Mouse (Mus musculus): ENCODE results near the gene Atp13a2.
A peak's percentile ranks its signal among the peaks of the same experiment; 100 is the strongest.

Atp13a2 gene

GRCm38 (mm10) chr4:141033606-141034549 is 47.2 kb downstream of the Atp13a2 start:
- DNase-seq (ENCODE audit: low read depth, low spot score) = no peak

GRCm38 (mm10) chr4:141041117-141041516 is 54.4 kb downstream of the Atp13a2 start:
- no peak for DNase-seq (ENCODE audit: low read depth, low spot score)

GRCm38 (mm10) chr4:141044816-141045215 is 58.1 kb downstream of the Atp13a2 start:
- DNase-seq (ENCODE audit: low read depth, low spot score) = peak; percentile 54

- no peak for DNase-seq (ENCODE audit: low read depth, low spot score)
These were observed 62.3 kb downstream of the Atp13a2 start for GRCm38 (mm10) chr4:141048810-141049475.

GRCm38 (mm10) chr4:141049476-141049835 is 62.8 kb downstream of the Atp13a2 start:
- DNase-seq (ENCODE audit: low read depth, low spot score) = no peak

GRCm38 (mm10) chr4:141052442-141052841 is 65.8 kb downstream of the Atp13a2 start:
- DNase-seq (ENCODE audit: low read depth, low spot score) = no peak

- no peak for DNase-seq (ENCODE audit: low read depth, low spot score)
These were observed 66.5 kb downstream of the Atp13a2 start for GRCm38 (mm10) chr4:141053138-141053537.

- no peak for DNase-seq (ENCODE audit: low read depth, low spot score)
These were observed 67.0 kb downstream of the Atp13a2 start for GRCm38 (mm10) chr4:141053568-141054161.

Data from CD4-positive helper T cell, adult 2 months (primary cell).